Mouse (Mus musculus): ENCODE measurements at regions not wholly inside any gene's neighbourhood (a gene's known extent, or its start where the extent isn't known, plus 50 kb on each side); places are given as distances from the start of the nearest gene placed in this dataset.

DNA sequence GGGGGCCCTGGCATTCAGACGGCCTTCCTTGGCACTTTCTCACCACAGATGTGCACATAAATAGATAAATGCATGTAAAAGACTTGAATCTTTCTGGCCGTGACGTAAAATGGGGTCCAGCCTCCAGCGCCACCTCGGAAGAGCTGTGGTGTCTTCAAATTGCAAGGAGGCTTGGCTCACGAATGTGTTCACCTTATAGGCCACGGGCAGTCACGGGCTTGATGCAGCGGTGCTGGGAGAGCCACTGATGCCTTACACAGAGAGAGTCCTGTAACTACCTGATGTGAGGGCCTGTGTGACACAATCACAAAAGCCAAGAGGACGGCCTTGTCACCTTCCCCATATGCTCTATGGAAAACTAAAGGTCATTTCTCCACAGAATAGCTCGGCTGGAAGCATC is 102.4 kb downstream of the Fam114a2 start:
- TF ChIP-seq CTCF (IDR thresholded peaks at IDR 0.05) (no peak), EP300 (IDR thresholded peaks at IDR 0.05; ENCODE audit: insufficient read depth, low read depth, low read length) (no peak)
